Mouse (Mus musculus) myocyte (in vitro differentiated cells): ENCODE results near the gene Myh14.

ENCODE experiments used
- CEBPB ChIP-seq: IDR thresholded peaks from 2 replicates; pipeline ENCODE4 v1.6.1; 2011; ENCODE audit warnings: mild to moderate bottlenecking, moderate library complexity; ENCODE audit not compliant: poor library complexity, insufficient read depth, severe bottlenecking
- E2F4 ChIP-seq: IDR thresholded peaks from one replicate; pipeline ENCODE4 v1.6.1; 2011; ENCODE audit warnings: mild to moderate bottlenecking, control low read depth, moderate library complexity; ENCODE audit not compliant: insufficient read depth
- MAX ChIP-seq: IDR thresholded peaks from one replicate; pipeline ENCODE4 v1.6.1; 2011; ENCODE audit warnings: low read depth, mild to moderate bottlenecking, control low read depth
- MYOG ChIP-seq, 3 experiments: IDR thresholded peaks; one replicate each; pipeline ENCODE4 v1.6.1; 2011; ENCODE audit warnings: control low read depth in 2 of 3, low read depth in 2 of 3, mild to moderate bottlenecking in 2 of 3; ENCODE audit not compliant: insufficient read length in 2 of 3, control insufficient read depth in 1 of 3, insufficient read depth in 1 of 3
- POLR2A ChIP-seq: IDR thresholded peaks from one replicate; pipeline ENCODE4 v1.6.1; 2011; ENCODE audit warnings: low read depth, mild to moderate bottlenecking, control low read depth, moderate library complexity; ENCODE audit not compliant: insufficient read length
- POLR2AphosphoS2 ChIP-seq: IDR thresholded peaks from one replicate; pipeline ENCODE4 v1.6.1; 2011; ENCODE audit warnings: low read depth, control low read depth; ENCODE audit not compliant: insufficient read length
- TCF12 ChIP-seq: IDR thresholded peaks from one replicate; pipeline ENCODE4 v1.6.1; 2011; ENCODE audit warnings: mild to moderate bottlenecking, control low read depth; ENCODE audit not compliant: poor library complexity, insufficient read depth, severe bottlenecking
- TCF3 ChIP-seq: IDR thresholded peaks from one replicate; pipeline ENCODE4 v1.6.1; 2011; ENCODE audit warnings: low read depth, control low read depth; ENCODE audit not compliant: insufficient read length
- USF1 ChIP-seq: IDR thresholded peaks from one replicate; pipeline ENCODE4 v1.6.1; 2011; ENCODE audit warnings: low read depth, mild to moderate bottlenecking, control low read depth, moderate library complexity

DNA sequence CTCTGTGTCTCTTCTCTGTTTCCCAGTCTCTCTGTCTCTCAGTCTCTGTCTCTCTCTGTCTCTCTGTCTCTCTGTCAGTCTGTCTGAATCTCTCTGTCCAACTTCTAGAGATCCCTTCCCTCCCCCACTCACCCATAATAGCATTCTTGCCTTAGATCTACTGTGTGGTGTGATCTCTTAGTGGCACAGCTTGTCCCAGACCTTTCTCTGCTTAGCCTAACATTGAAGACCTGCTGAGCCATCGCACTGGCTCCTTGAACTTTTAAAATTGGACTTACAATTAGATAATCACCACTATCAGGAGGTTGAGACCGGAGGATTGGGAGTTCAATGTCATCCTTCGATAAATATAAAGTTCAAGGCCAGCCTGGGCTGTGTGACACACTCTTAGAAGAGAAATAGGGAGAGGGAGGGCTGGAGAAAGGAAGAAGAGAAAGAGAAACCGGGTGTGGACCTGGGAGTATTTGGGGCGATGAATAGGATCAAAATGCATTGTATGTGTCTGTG lies 36.6 kb upstream of the Myh14 start:
- TF ChIP-seq POLR2A (no peak), MAX (no peak), POLR2AphosphoS2 (no peak), CEBPB (no peak), MYOG (IDR thresholded peaks at IDR 0.05; ENCODE audit: control insufficient read depth in 1 of 3, insufficient read depth in 1 of 3, insufficient read length in 2 of 3, low read depth in 2 of 3) (no peak), TCF12 (no peak), E2F4 (no peak), USF1 (no peak), TCF3 (no peak)
